Mouse (Mus musculus) gastrocnemius, adult 8-10 months (tissue): ENCODE measurements around the gene Ambra1. TPM values are rescaled to one million over a fixed set of nuclear protein-coding genes. Genes with fewer than 3 reads are reported as not detected.

Source experiments
- DNase-seq, 2 experiments: peaks; one replicate each; pipeline ENCODE4 v3.0.0; 2022; ENCODE audit warnings: low spot score in 2 of 2
- total RNA-seq, 4 experiments: library from RNA; stranded (reverse); gene quantifications; 2 replicates each; pipeline ENCODE4 v1.2.4; 2022

Gene Ambra1
- total RNA-seq, 4 experiments from 2014 or later, result 13.7 to 15.9 (median 14.9) TPM

- no peak for DNase-seq
These were observed 190.2 kb downstream of the Ambra1 start for GRCm38 (mm10) chr2:91920130-91920529.

GRCm38 (mm10) chr2:91921181-91921789, 191.4 kb downstream of the Ambra1 start:
- DNase-seq, result no peak

- no peak for DNase-seq
These were observed 192.0 kb downstream of the Ambra1 start for GRCm38 (mm10) chr2:91921790-91922570.

GRCm38 (mm10) chr2:91922586-91923414, 192.9 kb downstream of the Ambra1 start:
- no peak for DNase-seq

GRCm38 (mm10) chr2:91923415-91924337, 193.7 kb downstream of the Ambra1 start:
- DNase-seq, result no peak

- DNase-seq, result no peak
These were observed 194.8 kb downstream of the Ambra1 start for GRCm38 (mm10) chr2:91924726-91925125.

- DNase-seq, result no peak
These were observed 195.5 kb downstream of the Ambra1 start for GRCm38 (mm10) chr2:91925442-91925841.

- no peak for DNase-seq
These were observed 197.0 kb downstream of the Ambra1 start, which contains the start of gene Chrm4 for GRCm38 (mm10) chr2:91926949-91927348. Chrm4 (plus strand) TSS chr2:91927249.

- peak; percentile 68 for DNase-seq
These were observed 198.0 kb downstream of the Ambra1 start for GRCm38 (mm10) chr2:91927826-91928533.

GRCm38 (mm10) chr2:91928534-91929350, 198.8 kb downstream of the Ambra1 start:
- no peak for DNase-seq

- no peak for DNase-seq
These were observed 199.5 kb downstream of the Ambra1 start for GRCm38 (mm10) chr2:91929455-91929854.

- no peak for DNase-seq
These were observed 200.0 kb downstream of the Ambra1 start for GRCm38 (mm10) chr2:91929936-91930335.

GRCm38 (mm10) chr2:91930761-91931291, 200.9 kb downstream of the Ambra1 start:
- no peak for DNase-seq

GRCm38 (mm10) chr2:91931328-91932159, 201.6 kb downstream of the Ambra1 start:
- no peak for DNase-seq

GRCm38 (mm10) chr2:91932160-91932711, 202.3 kb downstream of the Ambra1 start, which contains the start of gene Mdk:
Mdk (minus strand) TSS chr2:91932297.
- DNase-seq, result no peak

GRCm38 (mm10) chr2:91932737-91933350, 202.9 kb downstream of the Ambra1 start:
- DNase-seq, result no peak

GRCm38 (mm10) chr2:91933471-91933870, 203.5 kb downstream of the Ambra1 start:
- no peak for DNase-seq
